Comparison of ENCODE assay signal across 9 mouse cellular contexts in the genomic region with DNA sequence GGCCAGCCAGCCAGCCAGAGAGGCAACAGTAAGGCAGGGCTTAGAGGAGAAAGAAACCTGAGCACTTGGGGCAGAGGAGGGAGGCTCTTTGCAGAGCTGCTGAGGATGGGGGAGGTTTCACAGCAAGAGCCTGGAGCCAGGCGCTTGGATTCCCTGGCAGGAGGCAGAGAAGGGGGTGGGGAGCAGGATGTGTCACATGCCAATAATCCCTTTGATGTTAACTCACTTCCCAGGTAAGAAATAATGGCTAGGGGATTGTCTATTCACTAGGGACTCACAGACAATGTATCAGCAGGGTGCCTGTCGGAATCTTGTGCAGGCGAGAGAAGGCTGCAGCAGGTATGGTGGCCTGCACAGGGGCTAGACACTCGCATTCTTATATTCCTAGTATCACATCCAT.
DNase-seq lines count a peak whose midpoint lies in the region; ATAC-seq and TF ChIP-seq lines count a peak whose summit lies in the region.
"Had no signal": no experiment of that assay in that cellular context is flagged by ENCODE, and none has a peak within 500 bp of the region (broad histone marks: within the 10 kb centered on the region; RNA-seq: fewer than 3 reads in every experiment).

No protein-coding gene starts in this region.

- no peaks in the 10 kb centered on the region for H3K9me3 ChIP-seq in embryonic facial prominence, embryonic 14.5 days (ENCODE audit: control insufficient read depth, low read length)
- no peaks in the 10 kb centered on the region for H3K9me3 ChIP-seq in hindbrain, postnatal 0 days (ENCODE audit: low read length)
- H3K9me3 ChIP-seq in neural tube, embryonic 11.5 days (ENCODE audit: control insufficient read depth, low read length): no peaks in the 10 kb centered on the region

- H3K4me2 ChIP-seq in embryonic facial prominence, embryonic 14.5 days (ENCODE audit: low read depth, low read length): 0 out of 2 replicates have a peak overlapping the region, but pooled peaks have one; percentile 1
- 0 out of 2 replicates have a peak overlapping the region, but pooled peaks have one; percentile 13 for H3K4me2 ChIP-seq in hindbrain, postnatal 0 days (ENCODE audit: low read depth, low read length)
- H3K4me2 ChIP-seq in neural tube, embryonic 11.5 days (ENCODE audit: low read depth): no peak overlapping the region

- 13% methylated on average over 4 of the region's 4 CpGs for WGBS in embryonic facial prominence, embryonic 14.5 days
- WGBS in hindbrain, postnatal 0 days: 13% methylated on average over 4 of the region's 4 CpGs
- 2% methylated on average over 4 of the region's 4 CpGs for WGBS in neural tube, embryonic 11.5 days

- H3K4me1 ChIP-seq in embryonic facial prominence, embryonic 14.5 days (ENCODE audit: control insufficient read depth, insufficient read depth, low read length): 0 out of 2 replicates have a peak, but pooled peaks cover 8% of the 10 kb centered on the region
- no peaks in the 10 kb centered on the region for H3K4me1 ChIP-seq in hindbrain, postnatal 0 days (ENCODE audit: insufficient read depth, low read length)
- H3K4me1 ChIP-seq in neural tube, embryonic 11.5 days (ENCODE audit: control insufficient read depth, insufficient read depth, low read length): no peaks in the 10 kb centered on the region

- no peaks in the 10 kb centered on the region for H3K36me3 ChIP-seq in embryonic facial prominence, embryonic 14.5 days (ENCODE audit: control insufficient read depth, insufficient read depth, low read length)
- H3K36me3 ChIP-seq in hindbrain, postnatal 0 days (ENCODE audit: insufficient read depth, low read length): no peaks in the 10 kb centered on the region
- H3K36me3 ChIP-seq in neural tube, embryonic 11.5 days (ENCODE audit: control insufficient read depth, insufficient read depth, low read length): no peaks in the 10 kb centered on the region

- no peak for TF ChIP-seq CTCF in hindbrain, postnatal 0 days (IDR thresholded peaks at IDR 0.05; ENCODE audit: low read depth)

- peak; percentile 93 for ATAC-seq in embryonic facial prominence, embryonic 14.5 days (ENCODE audit: low read depth)
- ATAC-seq in hindbrain, postnatal 0 days: peak; percentile 62
- ATAC-seq in neural tube, embryonic 11.5 days (ENCODE audit: insufficient read depth, low FRiP score, low TSS enrichment): no peak
- ATAC-seq: Patski had no signal

- H3K27ac ChIP-seq in embryonic facial prominence, embryonic 14.5 days (replicated peaks; ENCODE audit: low read depth, low read length): no peak overlapping the region
- no peak overlapping the region for H3K27ac ChIP-seq in hindbrain, postnatal 0 days
- no peak overlapping the region for H3K27ac ChIP-seq in neural tube, embryonic 11.5 days (ENCODE audit: low read depth, low read length)

- no peak overlapping the region for H3K9ac ChIP-seq in embryonic facial prominence, embryonic 14.5 days (ENCODE audit: low read depth, low read length)
- no peak overlapping the region for H3K9ac ChIP-seq in hindbrain, postnatal 0 days (replicated peaks; ENCODE audit: low read length)
- H3K9ac ChIP-seq in neural tube, embryonic 11.5 days (ENCODE audit: low read length): no peak overlapping the region

- no peaks in the 10 kb centered on the region for H3K27me3 ChIP-seq in embryonic facial prominence, embryonic 14.5 days (replicated peaks; ENCODE audit: control insufficient read depth, insufficient read depth, low read length)
- H3K27me3 ChIP-seq in hindbrain, postnatal 0 days (ENCODE audit: insufficient read depth, low read length): no peaks in the 10 kb centered on the region
- H3K27me3 ChIP-seq in neural tube, embryonic 11.5 days (ENCODE audit: control insufficient read depth, insufficient read depth, low read length): no peaks in the 10 kb centered on the region
- H3K27me3 ChIP-seq: Patski had no signal

- H3K4me3 ChIP-seq in embryonic facial prominence, embryonic 14.5 days (ENCODE audit: low read depth, low read length): no peak overlapping the region
- no peak overlapping the region for H3K4me3 ChIP-seq in hindbrain, postnatal 0 days (ENCODE audit: low read length)
- no peak overlapping the region for H3K4me3 ChIP-seq in neural tube, embryonic 11.5 days (ENCODE audit: low read depth, low read length)

- peak; percentile 5 to 10 for DNase-seq in cerebellum, postnatal 14 days
- no peak for DNase-seq in cerebellum, adult 18-20 months
- DNase-seq in embryonic facial prominence, embryonic 14.5 days (ENCODE audit: low spot score): peak; percentile 64
- peak; percentile 2 for DNase-seq in hindbrain, postnatal 0 days (ENCODE audit: low spot score)
- DNase-seq in neural tube, embryonic 11.5 days (ENCODE audit: low spot score): peak; percentile 12
- no peak for DNase-seq in layer of hippocampus, adult 18-20 months (ENCODE audit: low spot score in 2 of 2)
- DNase-seq in spleen, postnatal 36 days (ENCODE audit: low spot score in 2 of 2): no peak
- no peak for DNase-seq in urinary bladder, adult 2 months (ENCODE audit: low spot score)

Comparison
In these comparisons a context has a peak if more than half of its experiments do, and no peak if none do; other contexts are left out.
1. DNase-seq: peak in cerebellum, postnatal 14 days (2 of 2), embryonic facial prominence, embryonic 14.5 days (single experiment), hindbrain, postnatal 0 days (single experiment) and neural tube, embryonic 11.5 days (single experiment); none in cerebellum, adult 18-20 months (0 of 2), layer of hippocampus, adult 18-20 months (0 of 2), spleen, postnatal 36 days (0 of 2) and urinary bladder, adult 2 months (single experiment).